Mouse (Mus musculus) C2C12 (cell line): Measurements from ENCODE around the gene Stum. TPM values are rescaled to one million over a fixed set of nuclear protein-coding genes. Genes with fewer than 3 reads are reported as not detected.
A peak's percentile ranks its signal among the peaks of the same experiment; 100 is the strongest.

Experiments
- H3K27me3 ChIP-seq: one replicate; pipeline ENCODE4 v1.6.1; 2011; ENCODE audit not compliant: control insufficient read depth, insufficient read depth, insufficient read length
- H3K36me3 ChIP-seq: one replicate; pipeline ENCODE4 v1.6.1; 2011; ENCODE audit not compliant: control insufficient read depth, insufficient read depth
- H3K4me3 ChIP-seq: one replicate; pipeline ENCODE4 v1.5.1; 2011; ENCODE audit warnings: mild to moderate bottlenecking, control low read depth; ENCODE audit not compliant: poor library complexity, insufficient read depth, severe bottlenecking
- H3K79me2 ChIP-seq: one replicate; pipeline ENCODE4 v1.6.1; 2011; ENCODE audit not compliant: control insufficient read depth, insufficient read depth
- H3K79me3 ChIP-seq: one replicate; pipeline ENCODE4 v1.6.1; 2011; ENCODE audit warnings: low read depth, control low read depth
- H3ac ChIP-seq: one replicate; pipeline ENCODE3; 2011; ENCODE audit warnings: low read depth; ENCODE audit not compliant: control insufficient read depth, insufficient read length
- CEBPB ChIP-seq: IDR thresholded peaks from one replicate; pipeline ENCODE4 v1.6.1; 2011; ENCODE audit warnings: low read depth, mild to moderate bottlenecking, control low read depth, moderate library complexity
- CTCF ChIP-seq: IDR thresholded peaks from one replicate; pipeline ENCODE4 v1.5.1; 2011; ENCODE audit not compliant: control insufficient read depth, insufficient read depth, insufficient read length
- FOSL1 ChIP-seq: IDR thresholded peaks from one replicate; pipeline ENCODE4 v1.8.0; 2011; ENCODE audit warnings: mild to moderate bottlenecking, low read length; ENCODE audit not compliant: poor library complexity, insufficient read depth, severe bottlenecking
- MAX ChIP-seq: IDR thresholded peaks from one replicate; pipeline ENCODE4 v1.6.1; 2011; ENCODE audit warnings: mild to moderate bottlenecking, control low read depth
- MYOD1 ChIP-seq: IDR thresholded peaks from one replicate; pipeline ENCODE4 v1.6.1; 2011; ENCODE audit warnings: low read depth; ENCODE audit not compliant: control insufficient read depth, insufficient read length
- MYOG ChIP-seq: IDR thresholded peaks from one replicate; pipeline ENCODE4 v1.6.1; 2011; ENCODE audit not compliant: control insufficient read depth, insufficient read length; ENCODE audit errors: extremely low read depth
- USF1 ChIP-seq: IDR thresholded peaks from one replicate; pipeline ENCODE4 v1.6.1; 2011; ENCODE audit warnings: low read depth, mild to moderate bottlenecking, control low read depth, moderate library complexity
- polyA plus RNA-seq: library from polyadenylated mRNA; unstranded; fragments of >200 nt; fragmentation: generic; extraction: Trizol; gene quantifications from one replicate; pipeline ENCODE4 v1.2.1, GENCODE M21; 2012; ENCODE audit warnings: missing spikeins

The Stum gene
- polyA plus RNA-seq, 1 experiment = not detected

DNA sequence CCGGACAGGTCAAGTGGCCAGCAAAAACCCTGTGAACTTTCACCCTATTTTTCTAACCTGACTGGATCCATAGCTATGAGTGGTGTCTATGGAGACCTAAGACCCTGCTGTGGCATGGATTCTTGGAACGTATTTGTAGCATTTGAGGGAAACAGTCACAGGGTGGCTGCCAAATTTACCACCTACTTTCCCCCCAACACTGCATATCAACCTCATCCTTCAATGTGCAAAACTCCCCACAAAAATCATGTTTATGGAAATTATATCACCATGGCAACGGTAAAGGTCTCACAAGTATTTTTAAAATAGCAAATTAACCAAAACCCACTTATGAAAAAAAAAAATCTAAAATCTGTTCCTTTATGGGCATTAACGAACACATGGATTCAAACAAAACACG is 18.9 kb downstream of the Stum start:
- no peak for TF ChIP-seq USF1
- TF ChIP-seq MYOG = no peak
- no peak for TF ChIP-seq FOSL1
- TF ChIP-seq CEBPB = no peak
- Histone ChIP-seq H3K79me3 (no peaks in the 10 kb centered on the region), H3K79me2 (no peaks in the 10 kb centered on the region), H3K36me3 (no peaks in the 10 kb centered on the region), H3K4me3 (no peak overlapping the region), H3K27me3 (peaks cover 21% of the 10 kb centered on the region), H3ac (no peak overlapping the region)

DNA sequence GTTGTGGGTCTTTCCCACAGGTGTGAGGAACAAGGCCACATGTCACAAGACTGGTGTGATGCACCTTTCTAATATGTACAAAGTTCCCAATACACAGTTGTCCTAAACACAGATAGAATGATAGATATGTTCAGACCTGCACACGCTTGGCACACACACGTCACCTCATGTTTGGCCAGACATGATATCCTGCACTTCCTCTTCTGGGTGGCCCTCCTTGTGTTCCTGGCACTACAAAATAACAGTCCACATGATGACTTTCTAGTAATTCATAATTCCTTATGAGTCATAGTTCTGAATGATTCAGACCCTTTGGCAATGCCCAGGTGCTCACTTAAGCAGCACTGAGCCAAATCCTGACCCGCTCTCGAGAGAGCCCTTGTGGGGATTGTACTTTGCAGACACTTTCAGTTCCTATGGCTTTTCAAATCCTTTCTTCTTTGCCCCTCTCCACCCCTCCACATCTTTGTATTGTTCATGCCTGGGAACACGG is 20.3 kb downstream of the Stum start:
- H3K36me3 ChIP-seq = no peaks in the 10 kb centered on the region
- no peaks in the 10 kb centered on the region for H3K79me3 ChIP-seq
- H3K4me3 ChIP-seq = no peak overlapping the region
- H3K27me3 ChIP-seq = peaks cover 27% of the 10 kb centered on the region
- no peak for TF ChIP-seq CEBPB
- no peak for TF ChIP-seq MAX
- no peak for TF ChIP-seq CTCF
- no peak for TF ChIP-seq MYOD1
- no peak for TF ChIP-seq USF1
- TF ChIP-seq MYOG = no peak
- TF ChIP-seq FOSL1 = no peak
- no peak overlapping the region for H3ac ChIP-seq
- H3K79me2 ChIP-seq = no peaks in the 10 kb centered on the region

DNA sequence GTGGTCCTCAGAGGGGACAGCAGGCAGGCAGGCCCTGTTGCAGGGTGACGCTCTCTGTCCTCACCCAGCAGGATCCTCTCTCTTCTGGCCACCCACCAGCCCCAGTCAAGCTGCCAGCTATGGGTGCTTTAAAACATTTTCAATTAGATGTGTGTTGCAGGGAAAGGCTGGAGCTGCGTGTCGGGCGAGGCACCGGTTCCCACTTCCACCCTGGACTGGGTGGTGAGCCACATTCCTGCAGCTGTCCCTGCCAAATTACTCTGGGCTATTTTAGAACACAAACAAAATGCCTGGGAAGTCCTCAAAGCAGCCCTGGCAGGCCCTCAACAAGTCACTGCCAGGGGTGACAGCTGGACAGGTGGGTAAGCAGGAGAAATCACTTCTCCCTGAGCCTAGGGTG is 20.9 kb downstream of the Stum start:
- H3K79me3 ChIP-seq = no peaks in the 10 kb centered on the region
- no peak overlapping the region for H3ac ChIP-seq
- TF ChIP-seq CTCF = no peak
- peak; percentile 7 for TF ChIP-seq MYOD1
- no peaks in the 10 kb centered on the region for H3K36me3 ChIP-seq
- H3K4me3 ChIP-seq = no peak overlapping the region
- H3K79me2 ChIP-seq = no peaks in the 10 kb centered on the region
- peaks cover 29% of the 10 kb centered on the region for H3K27me3 ChIP-seq

DNA sequence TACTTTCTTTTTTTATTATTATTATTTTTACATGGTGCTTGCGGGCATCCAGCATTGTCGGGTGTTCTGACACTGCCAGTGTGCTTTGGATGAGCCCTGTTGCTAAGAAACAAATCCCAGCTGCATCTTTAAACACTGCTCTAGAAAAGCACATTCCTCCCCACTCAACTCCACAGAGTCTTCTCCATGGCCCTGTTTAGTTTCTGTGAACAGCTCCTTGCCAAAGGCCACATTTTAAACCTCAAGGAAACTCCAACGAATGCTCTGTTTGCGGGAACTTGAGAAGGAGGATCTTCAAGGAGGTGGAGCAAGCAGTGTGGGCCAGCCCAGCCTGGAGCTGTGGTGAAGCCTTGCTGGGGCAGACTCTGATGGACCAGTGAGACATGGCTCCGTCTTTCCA is 22.6 kb downstream of the Stum start:
- Histone ChIP-seq H3K36me3 (no peaks in the 10 kb centered on the region), H3K4me3 (no peak overlapping the region)
- TF ChIP-seq USF1 = no peak
- TF ChIP-seq CTCF = no peak

DNA sequence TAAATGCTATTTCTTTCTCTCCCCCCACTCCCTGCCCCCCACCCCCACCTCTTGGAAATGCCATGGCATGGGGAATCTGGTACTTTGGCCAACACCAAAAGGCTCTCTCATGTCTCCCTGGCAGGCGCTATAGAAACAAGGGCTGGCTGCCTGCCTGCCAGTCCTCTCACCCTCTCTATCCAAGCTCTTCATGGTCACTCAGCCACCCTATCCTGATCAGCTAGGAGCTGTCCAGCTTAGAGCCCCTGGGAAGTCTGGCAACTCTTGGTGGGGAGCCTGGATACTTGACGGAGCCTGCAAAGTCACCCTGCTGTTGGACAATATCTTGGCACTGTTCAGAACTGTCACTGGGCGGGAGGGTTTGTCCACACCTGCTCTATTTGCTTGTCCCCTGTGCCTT is 24.6 kb downstream of the Stum start:
- H3ac ChIP-seq = no peak overlapping the region
- H3K27me3 ChIP-seq = peaks cover 47% of the 10 kb centered on the region
- H3K4me3 ChIP-seq = no peak overlapping the region
- H3K36me3 ChIP-seq = no peaks in the 10 kb centered on the region
- no peaks in the 10 kb centered on the region for H3K79me2 ChIP-seq
- no peaks in the 10 kb centered on the region for H3K79me3 ChIP-seq
- TF ChIP-seq MYOG = no peak
- no peak for TF ChIP-seq CEBPB
- no peak for TF ChIP-seq CTCF
- no peak for TF ChIP-seq FOSL1
- TF ChIP-seq MAX = no peak
- no peak for TF ChIP-seq MYOD1
- TF ChIP-seq USF1 = no peak

More for the DNA sequence above, 22.6 kb downstream of the Stum start:
- Histone ChIP-seq H3ac (no peak overlapping the region), H3K27me3 (peaks cover 40% of the 10 kb centered on the region), H3K79me2 (no peaks in the 10 kb centered on the region), H3K79me3 (no peaks in the 10 kb centered on the region)

DNA sequence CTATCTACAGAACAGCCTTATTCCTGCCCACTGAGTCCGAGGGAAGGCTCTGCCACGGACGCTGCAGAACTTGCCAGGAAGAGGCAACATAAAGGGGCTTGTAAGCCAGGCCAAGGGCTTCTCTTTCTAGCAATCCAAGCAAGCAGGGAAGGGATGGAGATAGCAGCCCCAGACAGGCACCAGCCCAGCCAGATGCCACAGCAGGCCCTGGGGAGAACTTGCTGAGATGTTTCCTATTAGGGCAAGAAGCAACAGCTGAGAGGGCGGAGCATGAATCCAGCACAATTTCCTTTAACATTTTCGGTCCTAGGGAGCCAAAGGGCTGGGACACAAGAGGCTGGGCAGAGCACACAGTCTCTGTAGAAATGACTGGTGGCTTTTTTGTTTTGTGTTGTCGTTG is 25.0 kb downstream of the Stum start:
- no peaks in the 10 kb centered on the region for H3K36me3 ChIP-seq
- H3ac ChIP-seq = no peak overlapping the region
- TF ChIP-seq MAX (no peak), CEBPB (no peak), CTCF (no peak)
- H3K79me2 ChIP-seq = no peaks in the 10 kb centered on the region
- no peak overlapping the region for H3K4me3 ChIP-seq
- H3K79me3 ChIP-seq = no peaks in the 10 kb centered on the region
- H3K27me3 ChIP-seq = peaks cover 51% of the 10 kb centered on the region

DNA sequence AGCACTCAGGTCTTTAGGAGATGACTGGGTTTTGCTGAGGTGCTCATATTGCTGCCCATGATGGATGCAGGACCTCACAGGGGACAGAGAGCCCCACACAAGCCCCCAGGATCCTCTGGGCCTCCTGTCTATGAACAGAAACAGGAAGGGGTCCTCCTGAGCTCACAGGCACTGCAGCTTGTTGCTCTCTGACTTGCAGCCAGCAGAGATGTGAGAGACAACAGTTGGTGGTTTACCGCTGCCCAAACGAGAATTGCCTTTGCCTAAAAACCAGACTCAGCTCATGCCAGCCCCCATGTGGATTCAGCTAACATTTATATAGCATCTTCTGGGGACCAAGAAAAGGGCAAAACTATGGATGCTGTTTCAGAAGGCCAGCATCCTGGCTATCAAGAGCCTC is 33.7 kb downstream of the Stum start:
- Histone ChIP-seq H3K36me3 (no peaks in the 10 kb centered on the region), H3K27me3 (peaks cover 62% of the 10 kb centered on the region), H3ac (no peak overlapping the region), H3K79me3 (no peaks in the 10 kb centered on the region), H3K4me3 (no peak overlapping the region), H3K79me2 (no peaks in the 10 kb centered on the region)
- no peak for TF ChIP-seq CEBPB
- TF ChIP-seq MAX = no peak
- TF ChIP-seq MYOG = no peak
- no peak for TF ChIP-seq FOSL1
- no peak for TF ChIP-seq USF1
- TF ChIP-seq MYOD1 = no peak
- TF ChIP-seq CTCF = no peak
